Mouse (Mus musculus) spleen, adult 2 months (tissue): ENCODE data around the gene Slc31a1. TPM values are rescaled to one million over a fixed set of nuclear protein-coding genes. Genes with fewer than 3 reads are reported as not detected.

Experiments used
- DNase-seq, 2 experiments: peaks; one replicate each; pipeline versions ENCODE4 v3.0.0 to v3.0.0-alpha.2; 2012 to 2021; ENCODE audit warnings: low spot score in 2 of 2, low read depth in 1 of 2
- H3K27ac ChIP-seq: fragments of 200-500 bp; 2 replicates; pipeline ENCODE4 v1.5.1; 2012; ENCODE audit warnings: low read length, inconsistent platforms; ENCODE audit not compliant: insufficient read depth
- H3K27me3 ChIP-seq: fragments of 200-500 bp; 2 replicates; pipeline ENCODE4 v1.6.1; 2012; ENCODE audit warnings: mild to moderate bottlenecking, moderate library complexity, low read length, inconsistent platforms; ENCODE audit not compliant: control insufficient read depth, insufficient read depth
- H3K36me3 ChIP-seq: fragments of 200-500 bp; 2 replicates; pipeline ENCODE4 v1.6.1; 2012; ENCODE audit warnings: mild to moderate bottlenecking, low read length, inconsistent platforms; ENCODE audit not compliant: control insufficient read depth, insufficient read depth
- H3K4me1 ChIP-seq: fragments of 200-500 bp; 2 replicates; pipeline ENCODE4 v1.6.1; 2011; ENCODE audit warnings: inconsistent platforms; ENCODE audit not compliant: control insufficient read depth, insufficient read depth, insufficient read length
- H3K4me3 ChIP-seq: fragments of 200-500 bp; 2 replicates; pipeline ENCODE4 v1.5.1; 2011; ENCODE audit warnings: mild to moderate bottlenecking, inconsistent platforms; ENCODE audit not compliant: insufficient read depth, insufficient read length; ENCODE audit errors: extremely low read depth
- CTCF ChIP-seq: fragments of 200-500 bp; IDR thresholded peaks from 2 replicates; pipeline ENCODE4 v1.5.1; 2011; ENCODE audit warnings: mild to moderate bottlenecking, inconsistent platforms; ENCODE audit not compliant: insufficient read depth, insufficient read length, insufficient replicate concordance; ENCODE audit errors: extremely low read depth
- POLR2A ChIP-seq: fragments of 200-500 bp; IDR thresholded peaks from 2 replicates; pipeline ENCODE4 v1.6.1; 2011; ENCODE audit warnings: low read depth, low read length, inconsistent platforms
- WGBS: fragments of 180-500 bp; shearing (Covaris S2); methylation state at CpG from one replicate; pipeline ENCODE4 v1.1.7; 2018; 5-methylcytosine and 5-hydroxymethylcytosine counted together
- polyA plus RNA-seq: library from polyadenylated mRNA; depleted of rRNA; stranded (reverse); fragments of >200 nt; gene quantifications from 2 replicates; pipeline ENCODE4 v1.2.3, GENCODE M21; 2012

Slc31a1 gene
- polyA plus RNA-seq, 1 experiment = 5.4 TPM

DNA sequence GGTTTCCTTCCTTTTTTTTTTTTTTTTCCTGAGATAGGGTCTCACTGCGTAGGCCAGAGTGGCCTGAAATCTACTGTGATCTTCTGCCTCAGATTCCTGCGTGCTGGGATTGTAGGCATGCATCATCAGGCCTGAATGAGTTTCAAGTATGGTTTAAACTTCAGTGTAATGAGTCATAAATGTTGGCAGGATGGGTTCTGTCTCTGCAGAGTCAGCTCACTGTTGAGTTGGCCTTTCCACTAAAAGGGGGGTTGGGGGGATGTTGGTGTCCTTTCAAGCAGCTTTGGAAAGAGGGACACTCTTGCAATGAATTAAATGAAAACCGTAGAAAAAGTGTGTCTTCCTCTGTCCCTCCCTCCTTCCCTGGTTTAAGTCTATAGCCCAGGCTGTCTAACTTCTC is 38.4 kb downstream of the Slc31a1 start:
- TF ChIP-seq POLR2A = no peak
- no peak for TF ChIP-seq CTCF
- WGBS = 93% methylated on average over 3 of the region's 3 CpGs
- Histone ChIP-seq H3K4me3 (no peak overlapping the region), H3K27me3 (no peaks in the 10 kb centered on the region), H3K36me3 (peaks cover 26% of the 10 kb centered on the region), H3K27ac (no peak overlapping the region), H3K4me1 (no peaks in the 10 kb centered on the region)
- DNase-seq = no peak

- TF ChIP-seq POLR2A = no peak
- no peak for TF ChIP-seq CTCF
- WGBS = 82% methylated on average over 4 of the region's 4 CpGs
- peaks cover 2% of the 10 kb centered on the region for H3K4me1 ChIP-seq
- H3K27me3 ChIP-seq = no peaks in the 10 kb centered on the region
- no peak for DNase-seq
- H3K27ac ChIP-seq = no peak overlapping the region
- H3K36me3 ChIP-seq = peaks cover 8% of the 10 kb centered on the region
- no peak overlapping the region for H3K4me3 ChIP-seq
Measured at GRCm38 (mm10) chr4:62406133-62406532, 45.6 kb downstream of the Slc31a1 start.

DNA sequence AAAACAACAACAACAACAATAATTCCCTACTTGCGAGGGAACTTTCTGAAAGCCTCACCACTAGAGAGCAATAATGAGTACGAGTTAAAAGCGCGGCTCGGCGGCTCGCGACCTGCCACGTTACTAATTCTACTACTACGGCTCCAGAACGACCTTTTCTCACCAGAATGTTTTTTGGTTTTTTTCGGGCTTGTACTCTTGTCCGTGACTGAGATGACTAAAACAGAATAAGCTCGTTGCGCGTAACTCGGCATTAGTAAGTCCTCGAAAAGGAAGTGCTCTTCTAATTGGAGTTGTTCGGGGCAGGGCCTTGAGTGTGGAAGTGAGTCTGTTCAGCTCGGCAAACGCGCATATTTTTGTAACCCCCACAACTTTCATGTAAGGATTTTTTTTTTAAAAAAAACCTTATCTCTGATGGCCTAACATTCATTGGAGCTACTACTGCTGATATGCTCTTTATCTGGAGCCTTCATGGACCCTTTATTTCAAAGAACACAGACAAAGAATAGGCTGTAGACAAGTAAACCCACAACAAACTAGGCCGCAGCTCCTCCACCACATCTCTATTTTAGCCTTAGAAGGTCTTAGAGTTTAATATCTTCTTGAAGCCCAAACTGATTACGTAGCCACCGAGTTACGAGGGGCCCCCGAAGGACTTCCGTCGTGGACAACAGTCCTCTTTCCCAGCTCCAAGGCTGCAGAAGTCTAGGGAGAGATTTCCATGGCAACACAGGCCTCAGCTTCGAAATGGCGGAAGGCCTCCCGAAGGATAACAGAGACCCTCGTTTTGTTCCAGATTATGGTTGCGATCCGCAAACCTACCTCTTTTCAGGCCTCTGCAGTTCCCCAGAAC is 47.4 kb downstream of the Slc31a1 start:
- Histone ChIP-seq H3K4me3 (peak overlapping the region; percentile 78), H3K4me1 (peaks cover 2% of the 10 kb centered on the region), H3K27me3 (no peaks in the 10 kb centered on the region), H3K27ac (peak overlapping the region; percentile 61), H3K36me3 (peaks cover 4% of the 10 kb centered on the region)
- TF ChIP-seq POLR2A = no peak
- peak; percentile 51 for TF ChIP-seq CTCF
- peak; percentile 29 to 56 for DNase-seq
- WGBS = under 1% methylated on average over 35 of the region's 35 CpGs

- peak; percentile 97 to 98 for DNase-seq
- under 1% methylated on average over 39 of the region's 39 CpGs for WGBS
- H3K27ac ChIP-seq = peak within 1 kb of the TSS; percentile 82
- peaks cover 5% of the 10 kb centered on the region for H3K36me3 ChIP-seq
- peak within 1 kb of the TSS; percentile 80 for H3K4me3 ChIP-seq
- TF ChIP-seq POLR2A (peak; percentile 57), CTCF (no peak)
- H3K27me3 ChIP-seq = no peaks in the 10 kb centered on the region
- peaks cover 2% of the 10 kb centered on the region for H3K4me1 ChIP-seq
Measured at GRCm38 (mm10) chr4:62408601-62409282, 48.2 kb downstream of the Slc31a1 start, which contains the start of the genes Cdc26 and Prpf4. Gene Cdc26, minus strand, starts transcription at chr4:62408642. Gene Prpf4, plus strand, starts transcription at chr4:62408797.

- no peak for TF ChIP-seq POLR2A
- TF ChIP-seq CTCF = no peak
- H3K36me3 ChIP-seq = peaks cover 7% of the 10 kb centered on the region
- H3K4me1 ChIP-seq = peaks cover 2% of the 10 kb centered on the region
- 31% methylated on average over 6 of the region's 6 CpGs for WGBS
- no peak for DNase-seq
- H3K4me3 ChIP-seq = peak overlapping the region; percentile 80; the same call in 1 of the 2 replicates
- no peaks in the 10 kb centered on the region for H3K27me3 ChIP-seq
- no peak overlapping the region for H3K27ac ChIP-seq
Measured at GRCm38 (mm10) chr4:62409615-62410014, 49.1 kb downstream of the Slc31a1 start.

GRCm38 (mm10) chr4:62410325-62410724 is 49.8 kb downstream of the Slc31a1 start:
- Histone ChIP-seq H3K27ac (no peak overlapping the region), H3K4me3 (no peak overlapping the region), H3K4me1 (peaks cover 2% of the 10 kb centered on the region), H3K36me3 (peaks cover 13% of the 10 kb centered on the region), H3K27me3 (no peaks in the 10 kb centered on the region)
- 90% methylated on average over 2 of the region's 2 CpGs for WGBS
- no peak for DNase-seq
- TF ChIP-seq POLR2A (no peak), CTCF (no peak)

DNA sequence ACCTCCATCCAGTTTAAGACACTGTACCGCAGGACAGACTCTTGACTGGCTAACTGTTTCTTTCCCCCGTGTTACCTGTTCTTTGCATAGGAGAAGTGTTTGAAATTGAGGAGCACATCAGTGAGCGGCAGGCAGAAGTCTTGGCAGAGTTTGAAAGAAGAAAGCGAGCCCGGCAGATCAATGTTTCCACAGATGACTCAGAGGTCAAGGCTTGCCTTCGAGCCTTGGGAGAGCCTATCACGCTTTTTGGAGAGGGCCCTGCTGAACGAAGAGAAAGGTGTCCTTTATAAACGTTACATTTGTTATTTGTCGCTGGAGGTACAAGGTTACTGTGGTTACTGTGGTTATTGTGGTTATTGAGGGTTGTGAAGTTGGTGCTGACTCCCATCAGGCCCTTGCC is 51.1 kb downstream of the Slc31a1 start:
- Histone ChIP-seq H3K27me3 (no peaks in the 10 kb centered on the region), H3K4me3 (no peak overlapping the region), H3K36me3 (peaks cover 24% of the 10 kb centered on the region), H3K27ac (no peak overlapping the region), H3K4me1 (peaks cover 2% of the 10 kb centered on the region)
- WGBS = 70% methylated on average over 10 of the region's 10 CpGs
- no peak for DNase-seq
- TF ChIP-seq CTCF = no peak
- no peak for TF ChIP-seq POLR2A
